Mouse (Mus musculus): ENCODE results near the gene 1700001K19Rik.

- TF ChIP-seq CTCF (IDR thresholded peaks at IDR 0.05; ENCODE audit: insufficient read depth, low read length) (no peak), POLR2A (IDR thresholded peaks at IDR 0.05; ENCODE audit: borderline replicate concordance, extremely low read depth, low read depth, low read length) (no peak)
Measured at GRCm38 (mm10) chr12:110698523-110699170, 16.2 kb upstream of the 1700001K19Rik start.

All from lung, adult 2 months (tissue).